Mouse (Mus musculus): ENCODE data around the gene Plekhm2.

DNA sequence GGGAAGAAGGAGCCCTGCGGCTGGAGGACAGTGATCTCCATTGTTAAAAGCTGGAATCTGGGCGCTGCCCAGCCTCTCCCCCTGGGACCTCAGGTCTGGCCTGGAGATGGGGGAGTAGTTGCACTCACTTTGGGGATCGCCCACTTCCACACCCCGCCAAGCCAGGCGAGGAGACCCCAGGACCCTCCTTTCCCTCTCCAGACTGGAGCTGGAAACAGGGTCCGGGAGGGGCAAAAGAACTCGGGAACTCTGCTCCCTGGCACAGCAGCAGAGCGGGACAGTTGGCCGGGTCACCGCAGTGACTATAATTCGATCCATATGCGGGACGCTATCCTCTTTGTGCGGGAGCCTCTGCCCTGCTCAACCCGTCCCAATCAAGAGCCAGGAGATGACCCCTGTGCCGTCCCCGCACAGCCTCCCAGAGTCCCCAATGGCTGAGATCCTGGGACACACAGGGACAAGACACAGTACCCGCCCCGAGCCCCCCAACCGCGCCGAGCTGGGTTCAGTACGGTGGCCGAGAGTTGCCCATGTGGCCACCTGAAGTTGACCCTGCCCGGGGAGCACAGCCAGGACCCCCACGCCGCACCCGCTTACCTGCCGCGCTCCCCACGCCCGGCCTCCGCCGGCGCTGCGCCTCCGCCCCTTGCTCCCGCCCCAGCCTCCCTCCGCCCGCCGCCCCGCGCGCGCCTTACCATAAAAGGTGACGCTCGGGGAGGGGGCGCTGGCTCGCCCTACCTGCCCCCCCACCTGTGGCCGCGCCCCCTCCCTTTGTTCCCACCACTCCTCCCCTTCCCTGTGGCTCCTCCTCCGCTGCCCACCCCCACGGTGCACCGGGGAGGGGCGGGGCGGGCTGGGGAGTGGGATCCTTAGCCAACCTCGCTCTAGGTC, 65.2 kb downstream of the Plekhm2 start:
- TF ChIP-seq CTCF (IDR thresholded peaks at IDR 0.05; ENCODE audit: insufficient read depth, low read depth, low read length) (no peak), POLR2A (IDR thresholded peaks at IDR 0.05; ENCODE audit: insufficient read depth, low read depth, low read length) (no peak)

All from olfactory bulb, adult 2 months (tissue).